Mouse (Mus musculus): ENCODE measurements around the gene Gm21028. TPM values are rescaled to one million over a fixed set of nuclear protein-coding genes. Genes with fewer than 3 reads are reported as not detected.
"Not testable (repeated sequence)": the region's sequence is repeated elsewhere in the genome, so short reads cannot be mapped to it uniquely, and the experiment has no call there.

Gene Gm21028
- polyA plus RNA-seq (2015; fragmentation: Nextera tagmentation; extraction: Ambion mirVana), result not detected in 2 replicates

DNA sequence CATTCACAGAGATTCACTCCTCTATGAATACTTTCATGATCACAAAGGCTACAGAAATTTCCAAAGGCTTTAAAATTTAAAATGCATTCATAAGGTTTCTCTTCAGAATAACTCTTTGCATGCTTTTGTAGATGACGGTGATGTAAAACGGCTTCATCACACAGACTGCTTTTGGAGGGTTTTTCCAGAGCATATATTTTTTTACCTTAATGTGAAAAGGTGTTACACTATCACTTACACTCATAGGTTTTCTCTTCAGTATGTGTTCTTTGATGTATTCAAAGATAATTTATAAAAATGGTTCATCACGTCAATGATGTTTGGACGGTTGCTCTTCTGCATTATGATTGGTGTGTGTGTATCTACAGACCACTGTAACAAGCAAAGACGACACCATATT, at the start of gene Gm21028:
Gene Gm21028 (minus strand): TSS at position 101 of the 400 bp plus-strand sequence.
- Histone ChIP-seq H3K27me3 (no peaks in the 10 kb centered on the region), H3K36me3 (no peaks in the 10 kb centered on the region), H3K9me3 (replicated peaks) (peaks cover 40% of the 10 kb centered on the region), H3K27ac (replicated peaks) (no peak within 1 kb of the TSS), H3K4me2 (replicated peaks) (no peak within 1 kb of the TSS), H3K9ac (no peak within 1 kb of the TSS), H3K4me3 (replicated peaks) (no peak within 1 kb of the TSS), H3K4me1 (no peaks in the 10 kb centered on the region)
- WGBS, result 92% methylated on average over 5 of the region's 5 CpGs
- ATAC-seq (ENCODE audit: insufficient number of reproducible peaks, low FRiP score, low TSS enrichment, low read depth), result no peak

DNA sequence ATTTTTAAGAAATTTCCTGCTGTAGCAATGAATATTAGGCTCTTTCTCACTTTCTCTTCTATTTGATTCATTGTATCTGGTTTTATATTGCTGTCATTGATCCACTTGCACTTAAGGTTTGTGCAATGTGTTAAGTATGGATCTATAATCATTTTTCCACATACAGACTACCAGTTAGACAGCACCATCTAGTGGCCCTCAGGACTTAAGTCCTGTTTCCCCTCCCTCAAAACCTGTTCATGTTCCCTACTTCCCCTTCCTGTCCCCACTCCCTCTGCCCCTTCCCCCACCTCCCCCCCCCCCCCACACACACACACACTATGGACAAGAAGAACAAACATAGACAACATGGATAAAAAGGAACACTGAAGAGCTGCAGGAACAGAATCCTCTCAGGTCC, 17.3 kb upstream of the Gm21028 start:
- not testable (repeated sequence) for ATAC-seq (ENCODE audit: insufficient number of reproducible peaks, low FRiP score, low TSS enrichment, low read depth); H3K4me1 ChIP-seq; H3K36me3 ChIP-seq; H3K27me3 ChIP-seq; H3K4me2 ChIP-seq (replicated peaks); H3K4me3 ChIP-seq (replicated peaks); H3K9ac ChIP-seq; H3K27ac ChIP-seq (replicated peaks)
- H3K9me3 ChIP-seq (replicated peaks), result peaks cover 13% of the 10 kb centered on the region; the same call in 1 of the 2 replicates

DNA sequence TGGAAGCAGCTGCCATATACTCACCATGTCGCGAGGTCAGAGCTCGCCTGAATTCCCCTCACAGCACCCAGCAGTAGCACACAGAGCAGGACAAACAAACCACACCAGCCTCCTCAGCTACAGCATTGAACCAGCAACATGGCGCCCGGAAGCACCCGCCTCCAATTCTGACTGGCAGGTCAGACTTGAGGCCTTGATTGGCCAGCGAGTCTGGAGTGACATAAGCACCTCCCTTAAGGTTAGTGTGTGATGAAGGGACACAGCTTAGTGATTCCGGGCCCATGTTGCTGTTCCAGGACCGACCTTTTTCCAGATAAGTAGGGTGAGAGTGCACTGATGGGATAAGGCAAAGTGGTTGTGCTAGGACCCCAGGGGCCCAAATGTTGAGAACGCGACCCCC, 14.0 kb upstream of the Gm21028 start, which contains the start of gene Zfp977:
Gene Zfp977 (minus strand): TSS at position 135 of the 400 bp plus-strand sequence.
- H3K36me3 ChIP-seq; ATAC-seq (ENCODE audit: insufficient number of reproducible peaks, low FRiP score, low TSS enrichment, low read depth); H3K27me3 ChIP-seq; H3K4me3 ChIP-seq (replicated peaks); H3K4me1 ChIP-seq; H3K9ac ChIP-seq; H3K27ac ChIP-seq (replicated peaks); H3K4me2 ChIP-seq (replicated peaks): not testable (repeated sequence)
- peaks cover 12% of the 10 kb centered on the region; the same call in 1 of the 2 replicates for H3K9me3 ChIP-seq (replicated peaks)
- 85% methylated on average over 11 of the region's 11 CpGs for WGBS

DNA sequence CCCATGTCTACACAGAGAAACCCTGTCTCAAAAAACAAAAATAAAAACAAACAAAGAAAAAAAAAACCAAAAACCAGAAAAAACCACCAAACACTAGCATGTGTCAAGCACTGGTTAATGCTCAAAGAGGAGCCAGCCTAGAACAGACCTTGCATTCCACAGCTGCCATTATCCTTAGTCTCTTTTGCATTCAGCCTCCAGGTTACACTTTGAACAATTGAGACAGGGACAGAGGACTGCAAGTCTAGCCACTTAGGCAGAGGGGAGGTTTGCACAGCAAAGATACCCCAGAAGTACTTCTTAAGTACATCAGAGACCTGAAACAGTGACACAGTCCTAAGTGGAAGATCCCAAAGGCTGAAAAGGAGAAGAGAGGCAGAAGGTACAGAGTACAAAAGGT, 12.9 kb upstream of the Gm21028 start:
- H3K4me2 ChIP-seq (replicated peaks); H3K9ac ChIP-seq; H3K36me3 ChIP-seq; H3K27me3 ChIP-seq; H3K4me1 ChIP-seq; ATAC-seq (ENCODE audit: insufficient number of reproducible peaks, low FRiP score, low TSS enrichment, low read depth); H3K27ac ChIP-seq (replicated peaks); H3K9me3 ChIP-seq (replicated peaks); H3K4me3 ChIP-seq (replicated peaks): not testable (repeated sequence)

DNA sequence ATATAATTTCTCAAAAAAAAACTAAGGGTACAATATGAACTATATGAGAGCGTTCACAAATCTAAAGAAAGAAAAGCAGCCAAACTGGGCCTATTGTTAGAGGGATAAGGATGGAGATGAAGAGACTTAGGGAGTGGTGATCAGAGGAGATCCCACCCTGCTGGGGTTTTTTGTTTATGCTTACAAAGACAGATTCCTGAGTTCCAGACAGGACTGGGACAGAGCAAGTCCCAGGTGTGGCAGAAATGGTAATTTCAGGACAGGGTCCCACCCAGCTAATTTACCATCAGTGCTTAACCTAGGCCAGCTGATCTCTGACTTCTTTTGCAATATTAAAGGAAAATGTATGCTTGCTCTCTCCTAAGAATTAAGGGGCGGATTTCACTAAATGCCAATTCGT, 26.6 kb downstream of the Gm21028 start:
- H3K9ac ChIP-seq, result no peak overlapping the region
- H3K9me3 ChIP-seq (replicated peaks), result 0 out of 2 replicates have a peak, but pooled peaks cover 7% of the 10 kb centered on the region
- ATAC-seq (ENCODE audit: insufficient number of reproducible peaks, low FRiP score, low TSS enrichment, low read depth), result no peak
- H3K27me3 ChIP-seq, result no peaks in the 10 kb centered on the region
- no peak overlapping the region for H3K27ac ChIP-seq (replicated peaks)
- H3K4me3 ChIP-seq (replicated peaks), result no peak overlapping the region
- H3K36me3 ChIP-seq, result no peaks in the 10 kb centered on the region
- no peaks in the 10 kb centered on the region for H3K4me1 ChIP-seq
- WGBS, result 65% methylated on average over 3 of the region's 3 CpGs
- no peak overlapping the region for H3K4me2 ChIP-seq (replicated peaks)

Small RNAs within 50 kb of the gene (microRNA-seq; reads per million reads assigned to microRNA genes)
- gene Gm24938 (ENCODE audit: borderline number of aligned reads), result not detected

Other genes with a start within 250 kb of the Gm21028 start
- gene 4933421I07Rik, start 130.5 kb downstream of the Gm21028 start, polyA plus RNA-seq (2015; fragmentation: Nextera tagmentation; extraction: Ambion mirVana), result not detected in 2 replicates
- gene Zfp141, start 72.8 kb downstream of the Gm21028 start, polyA plus RNA-seq (2015; fragmentation: Nextera tagmentation; extraction: Ambion mirVana), result 9.0 and 9.7 TPM in 2 replicates
- 1.4 and 1.5 TPM in 2 replicates for gene Zfp977, start 14.0 kb upstream of the Gm21028 start, polyA plus RNA-seq (2015; fragmentation: Nextera tagmentation; extraction: Ambion mirVana)
- 2.2 and 2.9 TPM in 2 replicates for gene Zfp976, start 64.0 kb upstream of the Gm21028 start, polyA plus RNA-seq (2015; fragmentation: Nextera tagmentation; extraction: Ambion mirVana)
- 6.2 and 7.0 TPM in 2 replicates for gene Zfp975, start 114.2 kb upstream of the Gm21028 start, polyA plus RNA-seq (2015; fragmentation: Nextera tagmentation; extraction: Ambion mirVana)
- not detected in 2 replicates for gene Gm17067, start 148.4 kb upstream of the Gm21028 start, polyA plus RNA-seq (2015; fragmentation: Nextera tagmentation; extraction: Ambion mirVana)
- not detected in 2 replicates for gene Vmn2r62, start 214.9 kb upstream of the Gm21028 start, polyA plus RNA-seq (2015; fragmentation: Nextera tagmentation; extraction: Ambion mirVana)

All from embryonic facial prominence, embryonic 15.5 days (tissue).